Mouse (Mus musculus): ENCODE results near the gene Foxd4.
"Not testable (repeated sequence)": the region's sequence is repeated elsewhere in the genome, so short reads cannot be mapped to it uniquely, and the experiment has no call there.

The Foxd4 gene

GRCm38 (mm10) chr19:24875129-24875870 is 25.7 kb downstream of the Foxd4 start, which contains the start of gene Gm10053:
TSS of gene Gm10053 (plus strand) at chr19:24875686.
- not testable (repeated sequence) for DNase-seq (ENCODE audit: low read depth, low spot score)

- no peak for DNase-seq (ENCODE audit: low read depth, low spot score)
Observed at GRCm38 (mm10) chr19:24873873-24874272, 27.1 kb downstream of the Foxd4 start.

DNA sequence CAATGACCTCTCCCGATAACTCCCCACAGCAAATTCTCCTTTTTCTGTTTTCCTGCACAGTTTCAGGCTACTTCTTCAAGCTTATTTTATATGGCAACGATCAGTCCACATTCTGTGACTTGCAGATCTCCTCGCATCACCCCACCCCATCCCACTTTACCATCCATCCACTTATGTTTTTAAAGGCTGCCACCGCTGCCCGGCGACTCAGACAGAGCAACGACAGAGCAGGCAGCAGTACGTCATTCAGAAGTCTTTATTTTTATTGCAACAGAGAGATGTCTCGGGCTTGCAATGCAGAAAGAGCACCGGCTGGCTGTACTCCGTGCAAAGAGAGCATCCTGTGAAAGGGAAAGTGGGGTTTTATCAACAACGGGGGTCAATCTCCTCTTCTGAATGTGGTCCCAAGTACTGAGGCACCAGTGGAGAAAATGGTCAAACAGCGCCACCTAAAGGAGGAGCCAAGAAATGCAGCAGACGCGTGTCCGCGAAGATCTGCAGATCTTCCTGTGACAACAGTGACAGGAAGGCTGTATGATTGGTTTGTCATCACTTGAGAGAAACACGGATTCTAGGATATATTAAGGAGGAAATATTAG is 29.9 kb downstream of the Foxd4 start:
- DNase-seq (ENCODE audit: low read depth, low spot score) = peak; percentile 15

DNA sequence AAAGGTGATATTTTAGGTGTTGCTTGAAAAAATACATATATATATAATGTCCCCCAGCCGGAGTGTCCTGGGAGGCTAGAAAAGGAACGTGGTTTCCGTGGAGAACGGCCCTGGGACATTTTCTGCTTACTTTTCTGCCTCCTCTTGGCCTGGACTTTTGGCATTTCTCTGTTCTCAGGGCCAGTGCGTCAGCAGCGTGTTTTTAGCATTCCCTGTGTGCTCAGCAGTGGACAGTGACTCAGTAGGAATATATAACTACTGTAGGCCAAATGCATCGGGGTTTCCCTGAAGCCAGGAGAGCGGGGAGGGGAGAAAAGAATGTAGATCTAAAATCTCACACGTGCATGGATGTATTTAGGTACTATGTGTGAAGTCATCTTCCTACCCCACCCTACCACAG is 35.6 kb downstream of the Foxd4 start:
- no peak for DNase-seq (ENCODE audit: low read depth, low spot score)

GRCm38 (mm10) chr19:24861612-24862451 is 39.2 kb downstream of the Foxd4 start, which contains the start of gene Pgm5:
TSS of gene Pgm5 (minus strand) at chr19:24861855.
- no peak for DNase-seq (ENCODE audit: low read depth, low spot score)

DNA sequence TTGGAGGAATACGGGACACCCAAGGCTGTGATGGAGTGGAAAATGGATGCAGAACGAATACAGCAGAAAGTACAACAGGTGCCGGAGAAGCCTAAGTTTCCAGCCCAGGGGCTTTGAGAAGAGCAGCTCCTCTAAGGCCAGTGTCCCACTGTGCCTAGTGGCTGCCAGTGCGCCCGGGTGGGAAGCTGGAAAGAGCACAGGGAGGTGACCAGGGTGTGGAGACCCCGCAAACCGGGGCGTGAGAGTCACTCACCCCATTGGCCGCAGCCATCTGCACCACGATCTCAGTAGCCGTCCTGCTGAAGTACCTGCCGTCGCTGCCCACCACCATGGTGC is 39.8 kb downstream of the Foxd4 start:
- DNase-seq (ENCODE audit: low read depth, low spot score) = no peak

DNA sequence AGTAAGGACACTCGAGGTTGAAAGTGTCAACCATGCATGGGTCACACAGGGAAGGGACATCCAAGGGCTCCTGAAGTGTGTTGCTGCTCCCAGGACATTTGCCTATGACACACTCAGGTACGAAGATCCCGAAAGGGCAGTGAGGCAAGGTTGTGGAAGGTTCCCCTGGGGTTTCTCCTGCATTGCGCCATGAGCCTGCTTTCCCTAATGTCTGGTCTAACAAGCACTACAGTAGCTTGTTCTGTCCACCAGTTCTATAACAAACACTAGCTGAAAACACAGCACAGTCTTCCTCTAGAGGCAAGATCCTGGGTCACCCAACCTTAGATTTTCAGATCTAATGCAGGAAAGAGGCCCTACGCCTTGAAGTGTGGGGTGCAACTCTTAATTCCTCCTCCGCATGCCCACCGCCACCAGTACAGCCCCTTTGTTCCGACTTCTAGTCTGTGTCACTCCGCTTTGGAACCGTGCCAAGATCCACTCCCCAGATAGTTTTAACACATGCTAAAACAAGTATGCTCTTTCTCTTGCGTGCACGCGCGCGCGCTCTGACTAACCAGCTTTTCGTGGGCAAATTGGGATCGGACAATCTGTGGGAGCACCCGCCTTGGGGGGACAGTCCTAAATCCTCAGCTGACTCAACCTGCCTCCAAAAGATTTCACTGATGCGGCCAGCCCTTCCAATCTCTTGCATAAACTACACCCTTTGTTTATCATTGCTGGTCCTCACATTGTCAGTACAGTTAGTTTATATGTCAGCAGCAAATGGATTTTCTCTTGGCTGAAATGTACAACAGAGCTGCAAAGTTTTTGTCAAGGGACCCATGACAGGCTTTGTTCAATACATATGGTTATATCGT is 49.3 kb downstream of the Foxd4 start:
- DNase-seq (ENCODE audit: low read depth, low spot score) = no peak
